Mouse (Mus musculus): ENCODE measurements around the gene Asic2. TPM values are rescaled to one million over a fixed set of nuclear protein-coding genes. Genes with fewer than 3 reads are reported as not detected.

Asic2 gene
- polyA plus RNA-seq, 1 experiment: 24.0 TPM

DNA sequence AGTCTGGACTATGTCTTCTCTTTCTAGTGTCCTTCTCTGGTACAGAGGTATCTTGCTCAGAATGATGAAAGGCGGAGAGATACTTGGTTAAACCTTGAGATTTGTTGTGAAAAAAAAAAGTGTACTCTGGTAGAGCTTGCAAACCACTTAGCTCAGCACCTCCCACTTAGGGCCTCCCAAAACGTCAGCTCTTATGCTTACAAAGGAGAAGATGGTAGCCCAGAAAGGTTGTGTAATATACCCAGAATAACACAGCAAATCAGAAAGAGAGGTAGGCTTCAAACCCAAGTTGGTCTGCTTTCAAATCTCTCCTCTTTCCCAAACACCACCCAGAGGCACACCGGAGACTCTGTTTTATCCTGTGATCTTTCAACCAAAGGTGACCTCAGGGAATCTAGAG, 936.1 kb downstream of the Asic2 start:
- TF ChIP-seq POLR2A (IDR thresholded peaks at IDR 0.05; ENCODE audit: borderline replicate concordance, extremely low read depth, insufficient read depth, insufficient read length, poor library complexity, severe bottlenecking): no peak
- no peak for TF ChIP-seq CTCF (IDR thresholded peaks at IDR 0.05; ENCODE audit: borderline replicate concordance, extremely low read depth, insufficient read depth, insufficient read length)
- no peak for DNase-seq (ENCODE audit: low read depth)

DNA sequence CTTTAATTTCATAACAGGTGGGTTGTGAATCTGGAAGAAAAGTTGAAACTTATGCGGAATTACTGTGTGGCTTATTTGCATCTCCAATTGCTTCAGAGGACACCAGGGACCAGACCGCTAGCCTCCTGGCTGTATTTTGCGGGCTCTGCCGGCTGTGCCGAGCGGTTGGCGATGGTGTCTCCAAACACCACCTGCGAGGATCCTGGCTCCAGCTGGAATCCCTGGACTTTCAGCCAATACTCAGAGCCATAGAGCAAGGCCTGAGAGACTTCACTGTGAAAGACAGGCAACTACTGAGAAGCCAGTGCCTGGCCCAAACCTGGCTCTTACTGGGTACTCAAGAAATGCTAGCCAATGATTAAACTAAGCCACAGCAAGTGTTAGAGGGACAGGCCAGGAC, 953.5 kb downstream of the Asic2 start:
- TF ChIP-seq CTCF (IDR thresholded peaks at IDR 0.05; ENCODE audit: borderline replicate concordance, extremely low read depth, insufficient read depth, insufficient read length) (no peak), POLR2A (IDR thresholded peaks at IDR 0.05; ENCODE audit: borderline replicate concordance, extremely low read depth, insufficient read depth, insufficient read length, poor library complexity, severe bottlenecking) (no peak)
- no peak for DNase-seq (ENCODE audit: low read depth)

DNA sequence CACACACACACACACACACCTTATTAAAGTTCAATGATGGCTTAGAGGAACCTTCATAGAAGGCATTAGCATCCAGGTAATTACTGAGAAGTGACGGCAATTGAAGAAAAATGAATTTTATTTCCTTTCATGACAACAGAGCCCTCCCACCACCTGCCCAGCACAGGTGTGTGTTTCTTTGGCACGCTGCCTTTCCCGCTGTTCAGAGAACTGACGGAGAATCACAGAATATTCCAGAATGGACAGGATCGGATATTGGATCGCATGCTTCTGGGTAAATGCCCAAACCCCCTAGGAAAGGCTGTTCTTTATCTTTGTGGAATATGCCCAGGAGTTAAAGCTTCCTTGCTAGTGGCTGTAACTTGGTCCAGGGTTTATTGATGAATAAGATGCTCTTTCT, 954.8 kb downstream of the Asic2 start:
- no peak for TF ChIP-seq POLR2A (IDR thresholded peaks at IDR 0.05; ENCODE audit: borderline replicate concordance, extremely low read depth, insufficient read depth, insufficient read length, poor library complexity, severe bottlenecking)
- TF ChIP-seq CTCF (IDR thresholded peaks at IDR 0.05; ENCODE audit: borderline replicate concordance, extremely low read depth, insufficient read depth, insufficient read length): no peak
- DNase-seq (ENCODE audit: low read depth): no peak

DNA sequence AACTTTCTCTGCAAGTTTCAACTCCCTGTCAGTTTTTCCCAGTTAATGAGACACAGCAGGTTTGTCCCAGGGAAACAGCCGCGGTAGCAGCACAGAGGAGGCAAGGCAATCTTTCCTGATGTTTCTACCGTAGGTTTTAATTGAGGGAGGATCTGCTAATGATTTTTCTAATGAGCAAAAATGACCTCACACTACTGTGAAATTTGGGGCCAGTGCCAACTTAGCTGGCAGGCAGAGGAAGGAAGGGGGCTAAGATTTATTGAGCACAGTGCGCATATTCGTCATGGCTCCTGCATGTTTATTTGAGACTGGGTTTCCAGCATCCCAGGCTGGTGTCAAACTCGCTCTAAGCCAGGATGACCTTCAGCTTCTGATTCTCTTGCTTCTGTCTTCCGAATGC, 957.5 kb downstream of the Asic2 start:
- no peak for TF ChIP-seq POLR2A (IDR thresholded peaks at IDR 0.05; ENCODE audit: borderline replicate concordance, extremely low read depth, insufficient read depth, insufficient read length, poor library complexity, severe bottlenecking)
- TF ChIP-seq CTCF (IDR thresholded peaks at IDR 0.05; ENCODE audit: borderline replicate concordance, extremely low read depth, insufficient read depth, insufficient read length): no peak
- DNase-seq (ENCODE audit: low read depth): peak; percentile 86

DNA sequence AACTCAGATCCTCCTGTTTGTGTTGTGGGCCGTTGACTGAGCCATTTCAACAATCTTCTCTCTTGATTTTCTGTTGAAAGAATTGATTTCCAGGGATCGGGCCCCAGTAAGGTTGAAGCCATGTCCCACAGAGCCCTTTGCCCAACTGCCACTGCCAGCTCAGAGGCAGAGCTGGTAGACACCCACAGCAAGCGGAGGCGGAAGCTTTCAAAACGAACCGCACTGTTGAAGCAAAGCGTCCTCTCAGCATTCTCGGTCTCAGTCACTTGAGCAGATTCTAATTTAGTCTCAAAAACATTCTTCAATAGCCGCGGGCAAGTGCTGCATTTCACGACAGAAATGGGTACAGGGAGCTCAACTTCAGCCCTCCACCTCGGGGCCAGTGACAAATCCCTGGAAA, 958.9 kb downstream of the Asic2 start:
- no peak for DNase-seq (ENCODE audit: low read depth)
- TF ChIP-seq CTCF (IDR thresholded peaks at IDR 0.05; ENCODE audit: borderline replicate concordance, extremely low read depth, insufficient read depth, insufficient read length): no peak
- no peak for TF ChIP-seq POLR2A (IDR thresholded peaks at IDR 0.05; ENCODE audit: borderline replicate concordance, extremely low read depth, insufficient read depth, insufficient read length, poor library complexity, severe bottlenecking)

DNA sequence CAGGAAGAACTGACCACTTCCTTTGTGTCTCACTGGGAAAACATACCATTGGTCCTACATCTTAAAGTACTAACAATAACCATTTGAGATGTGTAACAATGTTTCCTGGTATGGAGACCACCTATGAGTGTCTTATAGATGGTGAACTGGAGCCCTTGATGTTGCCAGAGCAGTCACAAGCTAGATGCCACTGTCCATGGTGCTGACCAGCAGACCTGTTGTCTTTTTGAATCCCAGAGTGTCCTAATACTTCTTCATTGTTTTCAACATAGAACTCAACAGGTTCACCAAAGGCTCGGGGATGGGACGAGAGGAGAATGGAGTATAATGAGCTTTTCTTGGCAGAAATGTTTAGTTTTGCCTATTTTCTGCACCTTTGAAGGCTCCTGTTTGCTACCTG, 962.4 kb downstream of the Asic2 start:
- DNase-seq (ENCODE audit: low read depth): peak; percentile 29
- no peak for TF ChIP-seq POLR2A (IDR thresholded peaks at IDR 0.05; ENCODE audit: borderline replicate concordance, extremely low read depth, insufficient read depth, insufficient read length, poor library complexity, severe bottlenecking)
- TF ChIP-seq CTCF (IDR thresholded peaks at IDR 0.05; ENCODE audit: borderline replicate concordance, extremely low read depth, insufficient read depth, insufficient read length): no peak

DNA sequence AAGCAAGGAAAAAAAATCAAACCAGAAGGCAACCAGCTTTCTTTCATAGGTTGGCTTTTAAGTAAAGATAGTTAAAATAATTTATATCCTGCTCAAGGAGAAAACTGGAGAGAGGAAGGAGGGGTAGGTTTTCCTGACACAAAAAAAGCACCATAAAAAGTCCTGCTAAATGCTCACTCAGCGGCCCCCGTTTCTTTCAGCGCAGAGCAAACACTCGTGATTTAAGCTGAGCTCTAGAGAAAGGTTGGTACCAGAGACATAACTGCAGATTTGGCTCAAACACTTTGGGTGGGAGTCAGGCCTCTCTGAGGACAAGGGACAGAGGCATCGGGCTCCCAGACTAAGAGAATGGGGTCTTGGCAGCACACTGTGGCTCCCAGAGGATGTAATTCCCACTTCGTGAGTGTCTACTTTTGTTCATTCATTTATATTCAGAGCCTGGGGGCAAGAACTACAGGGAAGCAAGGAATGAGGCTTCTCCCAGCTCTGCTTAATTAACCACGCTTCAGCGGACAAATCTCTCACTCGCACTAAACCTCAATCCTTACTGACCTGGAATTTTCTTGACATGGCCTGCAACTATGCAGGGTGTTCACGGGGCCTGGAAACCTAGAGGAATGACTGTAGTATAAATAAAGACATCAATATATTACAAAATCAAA, 965.4 kb downstream of the Asic2 start:
- no peak for TF ChIP-seq POLR2A (IDR thresholded peaks at IDR 0.05; ENCODE audit: borderline replicate concordance, extremely low read depth, insufficient read depth, insufficient read length, poor library complexity, severe bottlenecking)
- no peak for TF ChIP-seq CTCF (IDR thresholded peaks at IDR 0.05; ENCODE audit: borderline replicate concordance, extremely low read depth, insufficient read depth, insufficient read length)
- peak; percentile 58 for DNase-seq (ENCODE audit: low read depth)

DNA sequence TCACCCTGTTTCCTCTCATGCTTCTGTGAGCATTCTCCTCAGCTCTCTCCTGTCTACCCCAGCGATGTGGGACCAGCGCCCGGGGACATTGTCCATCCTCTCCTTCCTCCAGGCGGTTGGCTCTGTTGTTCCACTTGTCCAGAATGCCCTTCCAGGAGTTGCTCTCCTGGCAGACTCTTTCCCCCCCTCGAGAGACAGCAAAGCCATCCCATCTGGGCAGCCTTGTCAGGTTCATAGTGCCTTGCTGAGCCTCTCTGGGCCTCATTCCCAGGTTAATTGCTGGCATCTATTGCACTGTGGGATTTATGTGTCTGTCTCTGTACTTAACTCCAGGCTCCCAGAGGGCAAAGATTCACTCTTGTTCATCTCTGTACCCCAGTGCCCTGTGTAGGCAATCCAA, 972.6 kb downstream of the Asic2 start:
- TF ChIP-seq POLR2A (IDR thresholded peaks at IDR 0.05; ENCODE audit: borderline replicate concordance, extremely low read depth, insufficient read depth, insufficient read length, poor library complexity, severe bottlenecking): no peak
- TF ChIP-seq CTCF (IDR thresholded peaks at IDR 0.05; ENCODE audit: borderline replicate concordance, extremely low read depth, insufficient read depth, insufficient read length): no peak
- DNase-seq (ENCODE audit: low read depth): no peak

DNA sequence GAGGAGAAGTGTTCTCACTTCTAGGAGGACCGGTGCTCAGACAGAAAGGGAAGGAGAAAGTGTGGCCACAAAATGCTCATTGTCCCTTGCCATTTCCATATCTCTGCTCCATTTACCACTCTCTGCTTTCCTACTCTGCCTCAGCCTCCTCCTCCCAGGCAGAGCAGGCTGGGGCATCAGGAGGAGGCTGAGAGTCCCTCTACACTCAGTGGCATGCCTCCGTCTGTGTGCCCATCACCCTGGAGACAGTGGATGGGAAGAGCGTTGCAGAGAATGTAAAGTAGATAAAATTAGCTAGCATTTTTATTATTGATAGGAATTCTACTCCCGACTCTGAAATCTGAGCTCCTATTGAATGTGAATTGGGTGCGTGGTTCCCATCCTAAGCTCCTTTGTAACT, 984.7 kb downstream of the Asic2 start:
- DNase-seq (ENCODE audit: low read depth): peak; percentile 53
- TF ChIP-seq POLR2A (IDR thresholded peaks at IDR 0.05; ENCODE audit: borderline replicate concordance, extremely low read depth, insufficient read depth, insufficient read length, poor library complexity, severe bottlenecking) (no peak), CTCF (IDR thresholded peaks at IDR 0.05; ENCODE audit: borderline replicate concordance, extremely low read depth, insufficient read depth, insufficient read length) (no peak)

DNA sequence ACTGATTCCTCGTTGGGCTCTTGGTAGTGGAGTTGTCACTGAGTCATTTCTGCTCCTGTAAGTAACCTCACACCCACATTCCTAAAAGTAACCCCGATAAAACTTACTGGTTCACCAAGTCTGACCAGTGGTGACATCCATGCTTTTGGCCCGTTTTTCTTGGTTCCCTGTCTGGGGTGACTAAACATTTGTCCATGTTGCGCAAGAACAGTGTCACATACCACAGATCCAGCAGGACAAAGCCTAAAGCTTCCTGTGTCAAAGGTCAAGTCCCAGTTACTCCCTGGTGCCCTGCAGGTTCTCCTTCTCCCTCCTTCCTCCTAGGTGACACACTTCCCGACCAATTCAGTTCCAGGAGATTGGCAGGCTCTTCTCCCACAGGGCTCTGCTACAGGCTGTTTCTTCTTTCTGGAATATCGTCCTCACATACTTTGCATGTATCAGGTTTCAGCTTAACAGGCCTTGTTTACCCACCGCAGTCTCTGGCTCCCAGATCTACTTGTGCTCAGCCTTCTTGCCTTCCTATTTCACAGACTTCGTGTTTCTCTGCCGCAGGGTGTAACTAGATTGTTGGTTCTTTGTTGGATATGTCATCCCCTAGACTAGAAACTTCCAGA, 991.9 kb downstream of the Asic2 start:
- DNase-seq (ENCODE audit: low read depth): no peak
- TF ChIP-seq CTCF (IDR thresholded peaks at IDR 0.05; ENCODE audit: borderline replicate concordance, extremely low read depth, insufficient read depth, insufficient read length) (no peak), POLR2A (IDR thresholded peaks at IDR 0.05; ENCODE audit: borderline replicate concordance, extremely low read depth, insufficient read depth, insufficient read length, poor library complexity, severe bottlenecking) (no peak)

DNA sequence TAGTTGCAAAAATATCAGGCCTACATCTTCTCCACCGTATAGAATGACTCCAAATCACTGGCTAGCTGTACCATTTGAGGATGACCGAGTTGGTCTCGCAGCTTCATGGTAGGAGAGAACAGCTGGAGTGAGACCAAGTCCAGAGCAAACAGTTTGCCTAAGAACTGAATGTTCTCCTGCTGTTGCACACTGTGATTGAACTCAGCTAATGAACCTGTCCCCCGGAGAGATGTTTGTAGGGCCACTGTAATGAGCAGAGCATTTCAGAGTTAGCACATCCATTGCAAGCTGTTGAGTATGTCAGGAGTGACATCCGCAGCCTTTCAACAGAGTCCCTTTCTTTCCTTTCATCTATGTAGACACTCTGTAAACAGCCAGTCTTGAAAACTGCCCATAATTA, 993.6 kb downstream of the Asic2 start:
- peak; percentile 37 for DNase-seq (ENCODE audit: low read depth)
- TF ChIP-seq CTCF (IDR thresholded peaks at IDR 0.05; ENCODE audit: borderline replicate concordance, extremely low read depth, insufficient read depth, insufficient read length) (no peak), POLR2A (IDR thresholded peaks at IDR 0.05; ENCODE audit: borderline replicate concordance, extremely low read depth, insufficient read depth, insufficient read length, poor library complexity, severe bottlenecking) (no peak)

DNA sequence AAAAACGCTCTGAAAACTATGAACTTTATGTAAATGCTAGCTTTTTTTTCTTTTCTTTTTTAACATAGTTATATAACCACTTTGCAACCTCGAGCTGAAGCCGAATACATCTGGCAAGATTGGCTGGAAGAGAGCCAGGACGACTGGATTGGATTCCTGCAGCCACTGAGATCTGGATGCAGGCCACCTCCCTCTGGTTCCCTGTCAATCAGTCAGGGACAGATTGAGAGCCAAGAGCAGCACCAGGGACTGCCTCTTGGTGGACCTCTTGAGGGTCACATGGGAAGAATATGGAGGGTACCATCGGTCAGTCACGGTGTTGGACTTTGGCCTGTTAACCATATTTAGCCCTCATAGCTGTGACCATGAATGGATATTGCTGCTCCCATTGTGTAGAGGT, 994.3 kb downstream of the Asic2 start:
- DNase-seq (ENCODE audit: low read depth): peak; percentile 39
- TF ChIP-seq POLR2A (IDR thresholded peaks at IDR 0.05; ENCODE audit: borderline replicate concordance, extremely low read depth, insufficient read depth, insufficient read length, poor library complexity, severe bottlenecking): no peak
- TF ChIP-seq CTCF (IDR thresholded peaks at IDR 0.05; ENCODE audit: borderline replicate concordance, extremely low read depth, insufficient read depth, insufficient read length): no peak

Measured in brain, embryonic 14.5 days (tissue).